Mouse (Mus musculus): ENCODE measurements at regions not wholly inside any gene's neighbourhood (a gene's known extent, or its start where the extent isn't known, plus 50 kb on each side); places are given as distances from the start of the nearest gene placed in this dataset.
"Not testable (repeated sequence)": the region's sequence is repeated elsewhere in the genome, so short reads cannot be mapped to it uniquely, and the experiment has no call there.

- H3K4me3 ChIP-seq; H3K9me3 ChIP-seq (replicated peaks); H3K27ac ChIP-seq; H3K36me3 ChIP-seq; DNase-seq (ENCODE audit: low spot score); H3K27me3 ChIP-seq (ENCODE audit: low read depth, poor library complexity, severe bottlenecking); H3K4me1 ChIP-seq: not testable (repeated sequence)
- 83% methylated on average over 2 of the region's 2 CpGs for WGBS
These were observed 364.6 kb downstream of the Edem1 start for GRCm38 (mm10) chr6:109193061-109193460.

- Histone ChIP-seq H3K4me3 (no peak overlapping the region), H3K36me3 (no peaks in the 10 kb centered on the region), H3K4me1 (no peaks in the 10 kb centered on the region), H3K27me3 (ENCODE audit: low read depth, poor library complexity, severe bottlenecking) (no peaks in the 10 kb centered on the region), H3K27ac (no peak overlapping the region), H3K9me3 (replicated peaks) (no peaks in the 10 kb centered on the region)
- no peak for DNase-seq (ENCODE audit: low spot score)
- 92% methylated on average over 3 of the region's 3 CpGs for WGBS
These were observed 365.2 kb downstream of the Edem1 start for GRCm38 (mm10) chr6:109193603-109194002.

GRCm38 (mm10) chr6:109209699-109210098, 381.3 kb downstream of the Edem1 start:
- H3K9me3 ChIP-seq (replicated peaks): no peaks in the 10 kb centered on the region
- H3K27me3 ChIP-seq (ENCODE audit: low read depth, poor library complexity, severe bottlenecking): no peaks in the 10 kb centered on the region
- DNase-seq (ENCODE audit: low spot score): no peak
- no peak overlapping the region for H3K4me3 ChIP-seq
- 69% methylated on average over 2 of the region's 2 CpGs for WGBS
- no peaks in the 10 kb centered on the region for H3K36me3 ChIP-seq
- H3K27ac ChIP-seq: no peak overlapping the region
- H3K4me1 ChIP-seq: no peaks in the 10 kb centered on the region

- Histone ChIP-seq H3K36me3 (no peaks in the 10 kb centered on the region), H3K27ac (no peak overlapping the region), H3K9me3 (replicated peaks) (no peaks in the 10 kb centered on the region), H3K27me3 (ENCODE audit: low read depth, poor library complexity, severe bottlenecking) (no peaks in the 10 kb centered on the region), H3K4me3 (no peak overlapping the region), H3K4me1 (no peaks in the 10 kb centered on the region)
- 96% methylated on average over 6 of the region's 6 CpGs for WGBS
- DNase-seq (ENCODE audit: low spot score): no peak
These were observed 401.9 kb downstream of the Edem1 start for GRCm38 (mm10) chr6:109230391-109230790.

GRCm38 (mm10) chr6:109233426-109233825, 405.0 kb downstream of the Edem1 start:
- no peak for DNase-seq (ENCODE audit: low spot score)
- Histone ChIP-seq H3K27ac (no peak overlapping the region), H3K9me3 (replicated peaks) (no peaks in the 10 kb centered on the region), H3K4me3 (no peak overlapping the region), H3K36me3 (no peaks in the 10 kb centered on the region), H3K4me1 (no peaks in the 10 kb centered on the region), H3K27me3 (ENCODE audit: low read depth, poor library complexity, severe bottlenecking) (no peaks in the 10 kb centered on the region)
- 92% methylated on average over 3 of the region's 3 CpGs for WGBS

- no peaks in the 10 kb centered on the region for H3K4me1 ChIP-seq
- no peaks in the 10 kb centered on the region for H3K9me3 ChIP-seq (replicated peaks)
- WGBS: 85% methylated on average over 2 of the region's 2 CpGs
- H3K27me3 ChIP-seq (ENCODE audit: low read depth, poor library complexity, severe bottlenecking): no peaks in the 10 kb centered on the region
- no peak overlapping the region for H3K4me3 ChIP-seq
- DNase-seq (ENCODE audit: low spot score): no peak
- H3K27ac ChIP-seq: no peak overlapping the region
- H3K36me3 ChIP-seq: no peaks in the 10 kb centered on the region
These were observed 417.2 kb downstream of the Edem1 start for GRCm38 (mm10) chr6:109245666-109246065.

- H3K4me1 ChIP-seq; H3K27ac ChIP-seq; H3K27me3 ChIP-seq (ENCODE audit: low read depth, poor library complexity, severe bottlenecking); H3K4me3 ChIP-seq; H3K9me3 ChIP-seq (replicated peaks); DNase-seq (ENCODE audit: low spot score); H3K36me3 ChIP-seq: not testable (repeated sequence)
- 34% methylated on average over 2 of the region's 2 CpGs for WGBS
These were observed 418.1 kb downstream of the Edem1 start for GRCm38 (mm10) chr6:109246510-109246909.
